Mouse (Mus musculus) heart, postnatal 14 days (tissue): ENCODE results near the gene Trim11. TPM values are rescaled to one million over a fixed set of nuclear protein-coding genes. Genes with fewer than 3 reads are reported as not detected.

ENCODE experiments used
- DNase-seq, 2 experiments: peaks; one replicate each; pipeline ENCODE4 v3.0.0; 2021 to 2022
- intact Hi-C: fragments of 180-260 bp; cut with DNase I; formaldehyde crosslinking; loops from one replicate; pipeline ENCODE4 v1.15.1; 2025
- microRNA-seq, 2 experiments: library from miRNA; unstranded; fragments of <30 nt; microRNA quantifications; one replicate each; pipeline ENCODE4 v1.2.0; 2021 to 2022
- total RNA-seq, 2 experiments: library from RNA; stranded (reverse); gene quantifications; 2 replicates each; pipeline ENCODE4 v1.2.3; 2021

Gene Trim11
- total RNA-seq, 2 experiments from 2014 or later = 17.6 to 18.1 TPM

GRCm38 (mm10) chr11:58999158-58999557, 21.3 kb downstream of the Trim11 start:
- intact Hi-C loops = no loop called here
- peak; percentile 77 to 79 for DNase-seq

DNA sequence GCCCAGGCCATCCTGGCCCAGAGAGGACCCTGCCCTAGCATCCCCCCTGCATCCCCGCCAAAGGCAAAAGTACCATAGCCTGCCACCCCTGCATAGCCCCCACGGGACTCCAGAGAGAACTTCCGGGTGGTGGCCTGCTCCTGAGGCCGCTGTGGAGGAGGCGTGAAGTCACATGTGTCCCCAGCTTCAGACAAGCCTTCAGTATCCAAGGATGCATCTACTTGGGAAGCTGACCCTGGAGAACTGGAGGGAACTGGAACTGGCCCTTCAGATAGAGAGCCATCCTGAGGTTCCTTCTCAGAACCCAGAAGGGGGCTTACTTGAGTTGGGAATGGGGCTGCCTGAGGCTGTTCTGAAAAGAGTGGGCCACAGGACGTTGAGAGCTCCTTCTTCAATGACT, 21.9 kb downstream of the Trim11 start:
- no peak for DNase-seq
- intact Hi-C loops = no loop called here

GRCm38 (mm10) chr11:59000635-59001034, 22.7 kb downstream of the Trim11 start:
- no peak for DNase-seq
- intact Hi-C loops = no loop called here

GRCm38 (mm10) chr11:59002327-59003079, 24.6 kb downstream of the Trim11 start:
- intact Hi-C loops = no loop called here
- peak; percentile 50 to 70 for DNase-seq

DNA sequence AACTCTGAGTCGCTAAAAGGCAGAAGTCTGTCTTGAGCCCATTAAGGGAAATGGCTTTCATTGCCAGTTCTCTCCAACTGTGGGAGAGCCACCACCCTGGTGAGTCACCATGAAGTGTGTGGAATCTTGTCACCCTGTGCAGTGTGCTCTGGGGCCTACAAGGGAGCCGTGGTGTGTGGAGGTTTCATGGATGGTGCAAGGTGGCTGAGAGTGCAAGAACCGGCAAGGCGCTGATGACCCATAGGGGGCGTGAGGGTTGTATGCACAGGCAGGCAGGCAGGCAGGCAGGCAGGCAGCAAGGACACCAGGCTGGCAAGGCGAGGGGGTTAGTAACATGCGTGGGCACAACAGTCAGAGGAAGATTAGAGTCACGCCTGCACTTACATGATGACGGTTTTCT, 37.2 kb downstream of the Trim11 start:
- no peak for DNase-seq
- intact Hi-C loops = no loop called here

- intact Hi-C loops = no loop called here
These were observed 48.5 kb downstream of the Trim11 start for GRCm38 (mm10) chr11:59026411-59026810.

GRCm38 (mm10) chr11:59029003-59029402, 51.1 kb downstream of the Trim11 start:
- intact Hi-C loops = no loop called here
- DNase-seq = no peak

More at GRCm38 (mm10) chr11:59026411-59026810, 48.5 kb downstream of the Trim11 start:
- no peak for DNase-seq

Small RNAs within 50 kb of the gene (microRNA-seq; reads per million reads assigned to microRNA genes)
- gene Gm44313 = 0.12 to 0.27 reads per million in 2 experiments

Other genes with a start within 250 kb of the Trim11 start
- gene Olfr317, start 238.9 kb upstream of the Trim11 start, total RNA-seq = not detected
- not detected for gene Olfr316, start 225.4 kb upstream of the Trim11 start, total RNA-seq
- not detected for gene Olfr315, start 204.9 kb upstream of the Trim11 start, total RNA-seq
- gene Olfr314, start 195.1 kb upstream of the Trim11 start, total RNA-seq = not detected
- gene Fam183b, start 176.1 kb upstream of the Trim11 start, total RNA-seq = not detected
- not detected for gene Olfr313, start 163.1 kb upstream of the Trim11 start, total RNA-seq
- gene Olfr312, start 148.9 kb upstream of the Trim11 start, total RNA-seq = not detected
- not detected for gene Olfr311, start 138.8 kb upstream of the Trim11 start, total RNA-seq
- gene Gm12258, start 130.9 kb upstream of the Trim11 start, total RNA-seq = 1 to 10 TPM; 2.5 to 3.7 TPM
- gene 2810021J22Rik, start 110.9 kb upstream of the Trim11 start, total RNA-seq = 1 to 10 TPM; 3.2 to 3.6 TPM
- 1 to 10 TPM; 3.5 to 3.9 TPM for gene Zfp39, start 73.9 kb upstream of the Trim11 start, total RNA-seq
- not detected for gene Btnl10, start 60.2 kb upstream of the Trim11 start, total RNA-seq
- 100 to 1,000 TPM; 150 to 151 TPM for gene Rnf187, start 39.2 kb upstream of the Trim11 start, total RNA-seq
- gene Hist3h2ba, start 29.2 kb upstream of the Trim11 start, total RNA-seq = 10 to 100 TPM in 1 of 2 experiments, 1 to 10 TPM in 1; 3.9 to 14.1 TPM
- 10 to 100 TPM; 22.0 to 28.0 TPM for gene Hist3h2a, start 23.4 kb upstream of the Trim11 start, total RNA-seq
- under 1 TPM; 0.10 to 0.19 TPM for gene Trim17, start 23.4 kb upstream of the Trim11 start, total RNA-seq
- 100 to 1,000 TPM; 506 to 513 TPM for gene Obscn, start 158.3 kb downstream of the Trim11 start, total RNA-seq
- gene Iba57, start 185.6 kb downstream of the Trim11 start, total RNA-seq = 10 to 100 TPM; 14.7 to 17.7 TPM
- 1 to 10 TPM; 1.1 TPM for gene Gjc2, start 205.1 kb downstream of the Trim11 start, total RNA-seq
- gene Guk1, start 214.1 kb downstream of the Trim11 start, total RNA-seq = 10 to 100 TPM; 79.4 to 83.8 TPM
- gene Mrpl55, start 224.4 kb downstream of the Trim11 start, total RNA-seq = 10 to 100 TPM; 91.5 to 95.2 TPM
- gene 2310033P09Rik, start 230.2 kb downstream of the Trim11 start, total RNA-seq = 1 to 10 TPM; 7.9 to 8.2 TPM